Mouse (Mus musculus): Measurements from ENCODE around the gene Apod. TPM values are rescaled to one million over a fixed set of nuclear protein-coding genes. Genes with fewer than 3 reads are reported as not detected.

Gene Apod
- total RNA-seq, 2 experiments from 2014 or later = not detected

GRCm38 (mm10) chr16:31290751-31291365 is 23.8 kb downstream of the Apod start:
- no peak for ATAC-seq (replicated peaks; ENCODE audit: low FRiP score, low TSS enrichment, poor library complexity, severe bottlenecking)

DNA sequence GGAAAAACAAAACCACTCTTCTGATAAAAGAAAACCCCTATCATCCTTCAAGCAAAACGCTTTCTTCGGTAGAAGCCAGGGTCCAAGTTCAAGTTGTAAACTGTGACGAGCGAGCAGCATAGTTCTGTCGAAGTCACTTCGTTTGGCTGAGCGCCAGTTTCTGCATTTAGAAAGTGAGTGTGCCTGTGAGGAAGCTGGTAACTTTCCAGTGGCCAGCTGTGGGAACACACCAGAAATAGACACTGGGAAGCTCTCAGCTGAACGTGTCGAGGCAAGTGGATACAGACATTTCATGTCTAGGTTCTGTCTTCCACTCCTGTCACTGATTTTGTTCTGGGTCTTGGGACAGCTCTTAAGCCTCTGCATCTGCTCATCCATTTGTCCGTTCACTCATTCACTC is 24.3 kb downstream of the Apod start:
- ATAC-seq (replicated peaks; ENCODE audit: low FRiP score, low TSS enrichment, poor library complexity, severe bottlenecking) = peak; percentile 70

DNA sequence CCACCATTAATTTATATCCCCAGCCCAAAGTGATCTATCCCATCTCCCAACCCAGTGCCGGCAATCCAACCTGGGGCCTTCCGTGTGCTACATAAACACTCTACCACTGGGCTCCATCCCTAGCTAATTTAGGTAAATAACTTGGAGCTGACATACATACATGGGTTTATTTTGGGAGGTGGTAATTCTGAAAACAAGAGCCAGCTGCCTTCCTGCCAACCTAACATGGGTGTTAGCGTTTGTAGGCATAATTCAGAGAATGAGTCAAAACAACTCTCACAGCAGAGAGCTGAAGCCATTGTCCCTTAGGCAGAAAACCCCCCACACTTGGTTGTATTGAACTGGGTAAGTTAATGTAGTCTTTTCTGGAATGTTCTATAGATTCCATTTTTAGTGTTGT is 26.9 kb downstream of the Apod start:
- no peak for ATAC-seq (replicated peaks; ENCODE audit: low FRiP score, low TSS enrichment, poor library complexity, severe bottlenecking)

GRCm38 (mm10) chr16:31286801-31287488 is 27.7 kb downstream of the Apod start:
- ATAC-seq (replicated peaks; ENCODE audit: low FRiP score, low TSS enrichment, poor library complexity, severe bottlenecking) = no peak

- ATAC-seq (replicated peaks; ENCODE audit: low FRiP score, low TSS enrichment, poor library complexity, severe bottlenecking) = no peak
Measured at GRCm38 (mm10) chr16:31281981-31282380, 32.6 kb downstream of the Apod start.

DNA sequence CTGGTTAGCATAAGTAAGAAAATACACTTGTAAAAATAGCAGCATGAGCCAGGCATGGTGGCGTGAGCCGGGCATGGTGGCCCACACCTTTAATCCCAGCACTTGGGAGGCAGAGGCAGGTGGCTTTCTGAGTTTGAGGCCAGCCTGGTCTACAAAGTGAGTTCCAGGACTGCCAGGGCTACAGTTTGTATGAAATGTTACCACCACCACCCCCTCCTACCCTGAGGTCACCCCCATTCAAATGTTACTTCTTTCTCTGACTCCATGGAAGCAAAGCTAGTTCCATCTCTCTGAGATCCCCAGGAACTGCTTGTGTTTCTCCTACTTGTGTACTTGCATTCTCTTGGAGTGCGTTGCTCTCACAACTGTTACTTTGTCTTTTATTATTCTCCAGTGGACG is 34.4 kb downstream of the Apod start:
- ATAC-seq (replicated peaks; ENCODE audit: low FRiP score, low TSS enrichment, poor library complexity, severe bottlenecking) = no peak

- no peak for ATAC-seq (replicated peaks; ENCODE audit: low FRiP score, low TSS enrichment, poor library complexity, severe bottlenecking)
Measured at GRCm38 (mm10) chr16:31278581-31278980, 36.0 kb downstream of the Apod start.

GRCm38 (mm10) chr16:31278081-31278480 is 36.5 kb downstream of the Apod start:
- no peak for ATAC-seq (replicated peaks; ENCODE audit: low FRiP score, low TSS enrichment, poor library complexity, severe bottlenecking)

- ATAC-seq (replicated peaks; ENCODE audit: low FRiP score, low TSS enrichment, poor library complexity, severe bottlenecking) = no peak
Measured at GRCm38 (mm10) chr16:31276962-31277361, 37.6 kb downstream of the Apod start.

- no peak for ATAC-seq (replicated peaks; ENCODE audit: low FRiP score, low TSS enrichment, poor library complexity, severe bottlenecking)
Measured at GRCm38 (mm10) chr16:31276539-31276938, 38.1 kb downstream of the Apod start.

- peak; percentile 96 for ATAC-seq (replicated peaks; ENCODE audit: low FRiP score, low TSS enrichment, poor library complexity, severe bottlenecking)
Measured at GRCm38 (mm10) chr16:31274674-31275460, 39.7 kb downstream of the Apod start, which contains the start of gene Ppp1r2. Gene Ppp1r2, minus strand, starts transcription at chr16:31275277.

GRCm38 (mm10) chr16:31274084-31274483 is 40.5 kb downstream of the Apod start:
- ATAC-seq (replicated peaks; ENCODE audit: low FRiP score, low TSS enrichment, poor library complexity, severe bottlenecking) = no peak

DNA sequence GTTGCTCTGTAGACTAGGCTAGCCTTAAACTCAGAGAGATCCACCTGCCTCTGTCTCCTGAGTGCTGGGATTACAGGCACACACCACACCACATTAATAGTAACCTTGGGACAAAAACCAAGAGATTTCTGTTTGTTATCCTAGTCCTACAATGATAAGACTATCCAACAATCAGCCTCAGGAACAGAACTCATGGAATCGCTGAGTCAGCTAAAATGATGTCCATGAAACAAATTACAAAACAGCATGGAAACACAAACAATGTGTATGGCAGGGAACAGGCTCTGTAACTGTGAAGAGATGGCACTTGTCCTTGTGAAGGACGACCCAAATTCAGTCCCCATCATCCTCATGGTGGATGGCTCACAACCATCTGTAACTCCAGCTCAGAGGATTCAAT is 47.9 kb downstream of the Apod start:
- no peak for ATAC-seq (replicated peaks; ENCODE audit: low FRiP score, low TSS enrichment, poor library complexity, severe bottlenecking)

DNA sequence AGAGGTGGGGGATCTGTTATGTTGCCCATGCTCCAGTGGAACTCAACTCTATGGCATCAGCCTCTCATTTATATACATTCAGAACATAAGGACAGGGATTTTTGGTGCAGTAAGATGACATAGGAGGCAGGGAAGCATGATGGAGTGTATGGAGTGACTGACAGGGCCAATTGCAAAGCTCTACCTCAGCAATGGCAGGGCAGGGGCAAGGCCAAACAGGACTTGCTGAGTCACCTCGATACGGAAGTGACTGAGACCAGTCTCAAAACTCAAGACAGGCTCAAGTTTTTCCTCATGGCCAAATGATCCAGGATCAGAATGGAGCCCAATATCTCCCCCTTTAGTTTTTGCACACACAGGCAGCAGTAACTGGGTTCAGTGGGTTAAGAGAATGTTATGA is 58.5 kb downstream of the Apod start:
- no peak for ATAC-seq (replicated peaks; ENCODE audit: low FRiP score, low TSS enrichment, poor library complexity, severe bottlenecking)

GRCm38 (mm10) chr16:31255685-31256084 is 58.9 kb downstream of the Apod start:
- ATAC-seq (replicated peaks; ENCODE audit: low FRiP score, low TSS enrichment, poor library complexity, severe bottlenecking) = no peak

GRCm38 (mm10) chr16:31249401-31249800 is 65.2 kb downstream of the Apod start:
- no peak for ATAC-seq (replicated peaks; ENCODE audit: low FRiP score, low TSS enrichment, poor library complexity, severe bottlenecking)

DNA sequence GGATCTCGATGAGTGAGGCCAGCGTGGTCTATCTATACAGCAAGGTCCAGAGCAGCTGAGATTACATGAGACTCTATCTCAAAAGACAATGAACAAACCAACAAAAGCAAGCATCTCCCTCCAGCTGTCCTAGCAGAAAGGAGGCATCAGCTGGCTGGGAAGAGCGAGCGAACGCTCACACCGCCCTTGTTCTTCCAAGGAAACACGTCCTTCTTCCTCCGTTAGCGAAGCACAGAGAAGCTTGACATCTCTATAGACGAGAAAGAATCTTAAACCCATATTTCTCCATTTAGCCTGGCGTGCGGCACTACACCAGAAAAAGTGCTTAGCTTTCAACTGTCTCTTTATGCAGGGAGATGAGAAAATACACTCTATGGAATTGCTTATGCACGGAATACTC is 65.9 kb downstream of the Apod start:
- no peak for ATAC-seq (replicated peaks; ENCODE audit: low FRiP score, low TSS enrichment, poor library complexity, severe bottlenecking)

DNA sequence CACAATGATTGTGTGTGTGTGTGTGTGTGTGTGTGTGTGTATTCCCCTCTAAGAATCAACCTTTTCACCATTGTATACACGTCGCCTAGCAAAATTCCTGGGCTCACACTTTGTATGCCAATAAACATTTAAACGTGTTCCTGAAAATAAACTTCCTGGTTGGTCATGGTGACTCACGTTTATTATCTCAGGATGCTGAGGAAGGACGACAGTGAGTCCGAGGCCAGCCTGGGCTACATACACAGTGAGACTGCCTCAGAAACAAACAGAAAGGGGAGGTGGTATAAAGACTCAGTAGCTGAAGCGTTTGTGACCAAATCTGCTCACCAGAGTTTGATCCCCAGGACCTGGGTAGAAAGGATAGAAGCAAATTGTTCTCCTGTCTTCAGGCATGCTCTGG is 67.2 kb downstream of the Apod start:
- no peak for ATAC-seq (replicated peaks; ENCODE audit: low FRiP score, low TSS enrichment, poor library complexity, severe bottlenecking)
